Mouse (Mus musculus) liver, adult 2 months (tissue): Measurements from ENCODE around the gene Kif5c. TPM values are rescaled to one million over a fixed set of nuclear protein-coding genes. Genes with fewer than 3 reads are reported as not detected.

Experiments used
- DNase-seq: peaks from one replicate; pipeline ENCODE4 v3.0.0-alpha.2; 2011; ENCODE audit warnings: low read depth, low spot score; ENCODE audit errors: extremely low read depth
- H3K27ac ChIP-seq: fragments of 200-500 bp; replicated peaks from 2 replicates; pipeline ENCODE4 v1.5.1; 2012; ENCODE audit warnings: low read depth, mild to moderate bottlenecking, control low read depth, inconsistent platforms, low read length; ENCODE audit not compliant: insufficient read depth
- H3K27me3 ChIP-seq: fragments of 200-500 bp; 2 replicates; pipeline ENCODE4 v1.6.1; 2012; ENCODE audit warnings: mild to moderate bottlenecking, moderate library complexity, low read length, inconsistent platforms; ENCODE audit not compliant: control insufficient read depth, insufficient read depth
- H3K36me3 ChIP-seq: fragments of 200-500 bp; 2 replicates; pipeline ENCODE4 v1.6.1; 2012; ENCODE audit warnings: low read length, inconsistent platforms; ENCODE audit not compliant: control insufficient read depth, insufficient read depth
- H3K4me1 ChIP-seq: fragments of 200-500 bp; 2 replicates; pipeline ENCODE4 v1.6.1; 2011; ENCODE audit warnings: low read length; ENCODE audit not compliant: control insufficient read depth, insufficient read depth
- H3K4me3 ChIP-seq: fragments of 200-500 bp; 2 replicates; pipeline ENCODE4 v1.5.1; 2011; ENCODE audit warnings: low read depth, mild to moderate bottlenecking, control low read depth, low read length, moderate library complexity; ENCODE audit not compliant: insufficient read depth
- H3K79me2 ChIP-seq: fragments of 200-500 bp; 2 replicates; pipeline ENCODE4 v1.6.1; 2012; ENCODE audit warnings: inconsistent platforms, mild to moderate bottlenecking, low read length, moderate library complexity; ENCODE audit not compliant: control insufficient read depth, insufficient read depth
- H3K9ac ChIP-seq: fragments of 200-500 bp; 2 replicates; pipeline ENCODE4 v1.6.1; 2012; ENCODE audit warnings: low read depth, mild to moderate bottlenecking, control low read depth, inconsistent platforms, low read length
- CTCF ChIP-seq: fragments of 200-500 bp; IDR thresholded peaks from 2 replicates; pipeline ENCODE4 v1.5.1; 2011; ENCODE audit warnings: low read depth, low read length, control low read depth
- POLR2A ChIP-seq: fragments of 200-500 bp; IDR thresholded peaks from 2 replicates; pipeline ENCODE4 v1.6.1; 2011; ENCODE audit warnings: low read length, control low read depth; ENCODE audit not compliant: insufficient read depth; ENCODE audit errors: extremely low read depth
- whole genome bisulfite sequencing: fragments of 180-500 bp; shearing (Covaris S2); methylation state at CpG from one replicate; pipeline ENCODE4 v1.1.7; 2018; 5-methylcytosine and 5-hydroxymethylcytosine counted together
- polyA plus RNA-seq: library from polyadenylated mRNA; depleted of rRNA; stranded (reverse); fragments of >200 nt; gene quantifications from 2 replicates; pipeline ENCODE4 v1.2.3, GENCODE M21; 2012
- total RNA-seq: library from RNA; depleted of rRNA; stranded (reverse); fragments of >200 nt; gene quantifications from 2 replicates; pipeline ENCODE4 v1.2.3, GENCODE M21; 2014

Kif5c gene
- total and polyA plus RNA-seq, 2 experiments: under 0.01 TPM; not detected in 1

DNA sequence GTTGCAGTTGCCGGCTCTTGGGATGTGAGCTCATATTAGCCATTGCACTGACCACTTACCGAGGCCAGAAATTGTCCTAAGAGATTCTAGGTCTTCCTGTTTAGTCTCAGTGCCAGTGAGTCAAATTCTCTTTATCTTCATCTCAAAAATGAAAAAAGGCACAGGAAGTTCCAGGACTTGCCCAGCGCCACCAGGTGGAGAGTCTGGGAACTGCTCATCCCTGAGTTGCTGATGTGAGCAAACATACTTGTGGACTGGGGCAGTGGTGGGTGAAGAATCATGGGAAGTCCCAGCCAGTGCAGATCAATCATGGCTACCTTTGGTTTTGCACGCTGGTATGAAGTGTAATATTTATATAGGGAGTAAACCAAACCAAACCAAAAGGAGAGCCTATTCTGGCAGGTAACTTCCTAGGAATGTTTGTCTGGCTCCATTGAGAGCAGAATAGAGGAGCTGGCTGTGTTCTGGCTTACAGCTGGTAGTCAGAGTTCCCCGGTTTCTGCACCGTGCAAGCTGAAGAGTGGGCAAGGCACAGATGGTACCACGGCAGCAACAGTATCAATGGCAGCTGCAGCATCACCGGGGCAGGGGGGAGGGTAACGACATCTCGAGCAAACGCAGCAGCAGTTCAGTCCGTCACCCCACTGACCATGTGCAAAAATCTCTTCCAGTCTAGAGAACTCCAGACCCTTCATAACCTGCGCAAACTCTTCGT lies 129.7 kb downstream of the Kif5c start:
- H3K27me3 ChIP-seq: no peaks in the 10 kb centered on the region
- no peaks in the 10 kb centered on the region for H3K79me2 ChIP-seq
- H3K4me1 ChIP-seq: no peaks in the 10 kb centered on the region
- no peak overlapping the region for H3K27ac ChIP-seq
- TF ChIP-seq CTCF (peak; percentile 54), POLR2A (no peak)
- no peak overlapping the region for H3K4me3 ChIP-seq
- H3K9ac ChIP-seq: no peak overlapping the region
- no peak for DNase-seq
- no peaks in the 10 kb centered on the region for H3K36me3 ChIP-seq
- 80% methylated on average over 14 of the region's 14 CpGs for WGBS

DNA sequence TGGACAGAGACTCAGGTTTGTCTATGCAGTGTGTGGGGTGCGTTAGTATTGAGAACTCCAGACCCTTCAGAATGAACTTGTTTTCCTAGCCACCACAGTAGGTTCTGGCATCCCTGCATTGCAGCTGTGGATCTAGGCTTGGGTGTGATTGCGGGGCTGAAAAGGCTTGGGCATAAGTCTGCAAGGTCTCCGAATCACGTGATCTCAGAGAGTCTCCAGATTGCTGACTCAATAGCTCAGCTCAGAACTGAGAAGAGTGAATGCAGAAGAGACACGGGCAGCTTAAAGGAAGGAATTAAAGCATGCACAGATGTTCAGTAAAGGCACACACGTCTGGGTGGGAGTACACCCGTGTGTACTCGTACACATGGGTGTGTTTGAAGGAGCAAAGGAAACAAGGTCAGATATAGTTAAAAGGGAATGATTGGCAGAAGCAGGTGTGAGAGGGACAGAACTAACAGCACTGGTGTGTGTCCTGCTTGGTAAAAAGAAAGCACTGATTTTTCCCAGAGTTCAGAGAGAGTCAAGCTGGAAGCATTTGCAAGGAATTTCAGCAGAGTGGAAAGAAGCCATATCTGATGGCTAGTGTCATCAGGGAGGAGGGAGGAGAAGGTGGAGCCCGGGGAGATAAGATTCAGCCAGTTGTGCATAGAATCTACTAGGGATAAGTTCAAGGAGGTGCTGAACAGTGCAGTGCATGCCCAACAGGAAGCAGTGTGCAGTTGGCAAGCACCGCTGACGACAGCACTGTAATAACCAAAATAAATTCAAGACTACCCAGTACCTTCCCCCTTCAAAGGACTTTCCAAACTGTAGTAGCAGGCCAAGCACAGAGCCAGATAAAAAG lies 130.9 kb downstream of the Kif5c start:
- 72% methylated on average over 11 of the region's 11 CpGs for WGBS
- H3K9ac ChIP-seq: no peak overlapping the region
- no peaks in the 10 kb centered on the region for H3K36me3 ChIP-seq
- H3K4me1 ChIP-seq: no peaks in the 10 kb centered on the region
- H3K79me2 ChIP-seq: no peaks in the 10 kb centered on the region
- H3K4me3 ChIP-seq: no peak overlapping the region
- TF ChIP-seq CTCF: no peak
- DNase-seq: no peak
- H3K27me3 ChIP-seq: no peaks in the 10 kb centered on the region
- no peak overlapping the region for H3K27ac ChIP-seq

DNA sequence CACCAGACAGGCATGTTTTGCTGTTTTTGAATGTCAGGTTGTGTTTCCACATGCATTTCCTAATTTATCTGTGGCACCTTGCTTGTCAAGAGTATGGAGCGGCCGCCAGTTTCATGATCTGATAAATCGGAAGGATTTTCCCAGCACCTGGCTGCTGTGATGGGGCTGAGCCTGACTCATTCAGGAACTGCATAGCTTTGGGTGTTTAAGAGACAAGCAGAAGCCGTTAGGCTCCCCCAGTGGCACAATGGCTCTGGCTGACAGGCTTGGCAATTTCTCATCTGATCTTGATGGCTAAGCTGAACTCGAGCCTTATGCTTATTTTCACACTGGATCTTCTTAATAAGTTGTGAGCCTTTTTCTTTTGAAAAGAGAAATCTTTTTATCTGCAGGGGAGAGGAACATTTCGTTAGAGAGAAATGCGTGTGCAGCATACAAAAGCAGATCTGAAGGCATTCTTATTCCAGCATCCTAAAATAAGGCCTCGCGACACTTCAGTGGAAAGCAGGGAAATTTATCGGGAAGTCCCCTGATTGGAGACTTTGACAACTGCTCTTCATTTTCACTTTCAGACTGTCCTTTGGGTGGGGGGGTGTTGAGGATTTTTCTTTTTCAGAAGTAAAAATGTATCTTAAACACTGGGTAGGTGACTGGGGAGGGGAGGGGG lies 132.6 kb downstream of the Kif5c start:
- Histone ChIP-seq H3K27me3 (no peaks in the 10 kb centered on the region), H3K9ac (no peak overlapping the region), H3K4me1 (no peaks in the 10 kb centered on the region), H3K79me2 (no peaks in the 10 kb centered on the region), H3K36me3 (no peaks in the 10 kb centered on the region), H3K27ac (no peak overlapping the region), H3K4me3 (no peak overlapping the region)
- DNase-seq: no peak
- TF ChIP-seq POLR2A: no peak
- no peak for TF ChIP-seq CTCF
- 83% methylated on average over 10 of the region's 10 CpGs for WGBS

DNA sequence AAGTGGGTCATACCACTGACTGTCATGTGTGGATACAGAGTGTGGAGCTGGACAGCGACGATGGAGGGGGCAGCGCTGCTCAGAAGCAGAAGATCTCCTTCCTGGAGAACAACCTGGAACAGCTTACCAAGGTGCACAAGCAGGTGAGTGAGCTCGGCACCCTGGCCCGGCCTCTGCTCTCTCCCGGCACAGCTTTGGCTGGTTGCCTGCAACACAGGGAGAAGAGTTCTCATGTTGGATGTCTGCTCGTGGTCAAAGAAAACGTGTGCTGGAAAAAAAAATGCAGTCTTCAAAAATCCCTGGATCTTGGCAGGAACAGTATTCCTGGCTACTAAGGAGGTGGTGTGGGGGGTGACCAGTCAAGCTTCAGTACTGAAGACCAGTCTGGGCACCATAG lies 133.1 kb downstream of the Kif5c start:
- TF ChIP-seq POLR2A (no peak), CTCF (no peak)
- Histone ChIP-seq H3K27me3 (no peaks in the 10 kb centered on the region), H3K4me3 (no peak overlapping the region), H3K27ac (no peak overlapping the region), H3K36me3 (no peaks in the 10 kb centered on the region), H3K4me1 (no peaks in the 10 kb centered on the region), H3K9ac (no peak overlapping the region), H3K79me2 (no peaks in the 10 kb centered on the region)
- WGBS: 83% methylated on average over 8 of the region's 8 CpGs
- no peak for DNase-seq

DNA sequence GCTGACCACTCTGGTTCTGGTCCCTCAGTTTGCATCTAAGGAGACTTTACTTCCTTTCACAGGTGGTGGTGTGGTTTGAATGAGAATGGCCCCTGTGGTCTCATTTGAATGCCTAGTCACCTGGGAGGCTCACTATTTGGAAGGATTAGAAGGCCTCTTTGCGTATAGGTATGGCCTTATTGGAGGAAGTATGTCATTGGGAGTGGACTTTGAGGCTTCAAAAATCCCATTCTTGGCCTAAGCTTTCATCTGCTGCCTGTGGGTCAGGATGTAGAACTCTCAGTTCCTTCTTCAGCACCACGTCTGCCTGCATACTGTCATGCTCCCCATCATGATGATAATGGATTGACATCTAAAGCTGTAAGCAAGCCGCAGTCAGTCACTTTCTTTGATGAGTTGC lies 134.0 kb downstream of the Kif5c start:
- H3K4me1 ChIP-seq: no peaks in the 10 kb centered on the region
- 89% methylated on average over 3 of the region's 3 CpGs for WGBS
- no peaks in the 10 kb centered on the region for H3K36me3 ChIP-seq
- no peak for DNase-seq
- H3K27me3 ChIP-seq: no peaks in the 10 kb centered on the region
- H3K9ac ChIP-seq: no peak overlapping the region
- H3K4me3 ChIP-seq: no peak overlapping the region
- H3K27ac ChIP-seq: no peak overlapping the region
- TF ChIP-seq CTCF: no peak
- TF ChIP-seq POLR2A: no peak
- no peaks in the 10 kb centered on the region for H3K79me2 ChIP-seq
